Mouse (Mus musculus) hindlimb bud, embryonic 11.5 days (tissue): Measurements from ENCODE around the gene Gm49395.

Experiments
- DNase-seq: peaks from one replicate; pipeline ENCODE4 v3.0.0-alpha.2; 2012; ENCODE audit warnings: low read depth, low spot score; ENCODE audit errors: extremely low spot score

Gm49395 gene

GRCm38 (mm10) chr13:115002155-115002554 is 99.6 kb downstream of the Gm49395 start:
- no peak for DNase-seq

GRCm38 (mm10) chr13:114999582-114999981 is 102.1 kb downstream of the Gm49395 start:
- DNase-seq = no peak

DNA sequence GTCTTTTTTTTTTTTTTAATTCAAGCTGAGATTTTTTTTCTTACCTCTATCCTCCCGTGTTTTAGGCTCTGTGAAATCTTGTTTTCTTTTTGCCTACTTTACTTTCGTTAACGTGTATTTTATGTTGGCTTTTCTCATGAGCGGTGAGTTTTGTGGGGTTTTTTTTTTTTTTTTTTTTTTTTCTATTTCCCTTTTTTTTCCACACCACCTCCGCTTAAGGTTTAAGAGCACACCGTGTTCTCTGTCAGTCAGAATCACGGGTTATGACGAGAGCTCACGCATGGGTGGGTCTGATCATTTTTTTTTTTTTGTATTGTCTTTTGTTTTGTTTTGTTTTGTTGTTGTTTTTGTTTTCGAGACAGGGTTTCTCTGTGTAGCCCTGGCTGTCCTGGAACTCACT is 103.6 kb downstream of the Gm49395 start:
- no peak for DNase-seq

DNA sequence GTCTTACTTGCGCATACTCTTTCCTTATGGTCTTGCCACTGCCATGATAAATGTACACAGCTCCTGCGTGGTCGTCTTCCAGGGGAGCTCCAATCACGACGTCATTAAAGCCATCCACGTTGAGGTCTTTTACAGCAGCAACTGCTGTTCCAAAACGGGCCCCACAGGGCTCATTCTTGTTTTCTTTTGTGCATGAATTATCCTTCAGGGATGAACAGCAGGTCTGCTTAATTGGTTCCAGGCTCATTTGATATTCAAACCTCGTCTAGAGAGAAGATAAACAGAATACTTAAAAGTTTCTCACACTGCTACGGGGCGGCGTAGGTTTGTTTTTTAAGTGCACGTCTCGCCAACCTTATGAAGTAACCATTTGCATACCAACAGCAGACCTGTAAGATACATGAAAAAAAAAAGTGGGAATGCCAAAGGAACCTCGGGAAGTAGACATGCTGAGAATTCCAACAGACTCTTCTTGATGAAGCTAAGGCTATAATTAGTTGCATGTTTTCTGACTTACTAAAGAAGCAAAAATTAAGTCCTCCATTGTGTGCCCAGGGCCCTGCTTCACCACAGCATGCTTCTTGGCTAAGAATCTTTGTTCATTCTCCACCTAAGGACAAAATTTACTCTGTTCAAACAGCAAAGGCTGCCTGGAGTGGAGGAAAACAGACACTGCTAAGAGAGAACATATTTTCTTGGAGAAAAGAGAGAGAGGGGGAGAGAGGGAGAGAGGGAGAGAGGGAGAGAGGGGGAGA is 109.3 kb downstream of the Gm49395 start:
- peak; percentile 26 for DNase-seq

- DNase-seq = no peak
These were observed 114.1 kb downstream of the Gm49395 start for GRCm38 (mm10) chr13:114987668-114988067.

GRCm38 (mm10) chr13:114987161-114987560 is 114.6 kb downstream of the Gm49395 start:
- no peak for DNase-seq
